Mouse (Mus musculus): Measurements from ENCODE around the gene Ywhae.
A peak's percentile ranks its signal among the peaks of the same experiment; 100 is the strongest.
"Not testable (repeated sequence)": the region's sequence is repeated elsewhere in the genome, so short reads cannot be mapped to it uniquely, and the experiment has no call there.

Ywhae gene

GRCm38 (mm10) chr11:75732434-75733226 lies at the start of gene Ywhae:
Ywhae (plus strand) TSS chr11:75732869.
- peak; percentile 98 for DNase-seq (ENCODE audit: low read depth, low spot score)

DNA sequence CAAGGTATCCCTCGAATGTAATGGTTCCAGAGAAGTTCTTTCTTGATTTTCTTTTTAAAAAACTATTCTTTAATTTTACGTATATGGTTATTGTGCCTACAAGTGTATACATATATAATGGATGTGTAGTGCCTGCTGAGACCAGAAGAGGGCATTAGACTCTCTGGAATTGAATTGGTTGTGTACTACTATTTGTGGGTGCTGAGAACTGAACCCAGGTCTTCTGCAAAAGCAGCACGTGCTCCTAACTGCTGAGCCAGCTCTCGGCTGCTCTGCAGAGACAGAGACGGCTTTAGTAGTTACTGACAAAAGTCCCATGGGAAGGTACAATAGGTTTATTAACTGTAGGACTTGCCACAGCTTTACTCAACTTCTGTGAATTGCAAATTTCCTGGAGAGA lies 48.2 kb upstream of the Ywhae start:
- DNase-seq (ENCODE audit: low read depth, low spot score), result peak; percentile 36

GRCm38 (mm10) chr11:75684956-75685355 lies 47.7 kb upstream of the Ywhae start:
- DNase-seq (ENCODE audit: low read depth, low spot score), result no peak

DNA sequence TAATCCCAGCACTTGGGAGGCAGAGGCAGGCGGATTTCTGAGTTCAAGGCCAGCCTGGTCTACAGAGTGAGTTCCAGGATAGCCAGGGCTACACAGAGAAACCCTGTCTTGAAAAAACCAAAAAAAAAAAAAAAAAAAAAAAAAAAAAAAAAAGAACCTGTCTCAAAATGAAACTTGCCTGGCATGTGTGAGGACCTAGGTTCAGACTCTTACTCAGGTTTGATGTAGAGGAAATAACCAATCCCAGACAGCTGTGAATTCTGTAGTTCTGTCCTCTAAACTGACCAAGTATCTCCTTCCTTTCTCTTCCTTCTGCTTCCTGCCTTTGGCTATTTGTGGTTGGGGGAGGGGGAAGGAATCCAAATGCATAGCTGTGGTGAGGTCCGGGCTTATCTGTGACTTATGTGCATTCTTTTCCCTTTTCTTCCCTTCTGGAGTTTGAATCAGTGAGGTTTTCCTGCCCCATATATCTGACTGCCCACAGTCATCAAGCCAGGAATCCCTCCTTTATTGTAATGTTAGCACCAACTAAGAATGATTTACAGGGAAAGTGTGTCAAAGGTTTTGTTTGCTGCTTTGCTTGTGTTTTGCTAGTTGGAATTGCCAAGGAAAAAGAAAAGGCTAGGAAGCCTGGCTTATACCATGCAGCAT lies 45.2 kb upstream of the Ywhae start:
- DNase-seq (ENCODE audit: low read depth, low spot score), result no peak

DNA sequence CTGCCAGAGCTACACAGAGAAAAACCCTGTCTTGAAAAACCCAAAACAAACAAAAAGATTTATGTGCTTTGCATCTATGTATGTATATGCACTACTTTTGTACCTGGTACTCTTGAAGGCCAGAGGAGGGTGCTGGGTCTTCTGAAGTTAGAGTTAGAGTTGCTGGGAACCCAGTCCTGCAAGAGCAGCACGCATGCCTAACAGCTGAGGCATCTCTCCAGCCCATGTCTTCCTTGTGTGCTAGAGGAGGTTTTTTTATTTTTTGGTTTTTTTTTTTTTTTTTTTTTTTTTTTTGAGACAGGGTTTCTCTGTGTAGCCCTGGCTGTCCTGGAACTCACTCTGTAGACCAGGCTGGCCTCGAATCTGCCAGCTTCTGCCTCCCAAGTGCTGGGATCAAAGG lies 44.5 kb upstream of the Ywhae start:
- DNase-seq (ENCODE audit: low read depth, low spot score), result no peak

DNA sequence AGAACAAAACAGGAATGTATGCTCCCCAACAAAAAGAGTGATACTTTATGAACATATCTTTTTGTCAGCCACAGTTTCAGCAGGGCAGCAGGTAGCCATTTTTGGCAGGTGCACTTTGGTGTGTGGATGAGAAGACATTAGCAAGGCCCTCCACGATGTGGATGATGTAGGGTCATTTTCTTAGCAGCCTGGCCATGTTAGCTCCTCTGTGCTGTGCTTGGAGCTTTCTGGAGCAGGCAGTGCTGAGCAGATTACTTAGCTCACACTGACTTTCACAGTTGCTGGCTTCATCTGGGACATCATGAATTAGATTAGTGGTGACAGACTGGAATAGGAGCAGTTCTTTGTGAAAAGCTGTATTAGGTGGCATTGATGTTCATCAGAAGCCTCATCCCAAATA lies 42.7 kb upstream of the Ywhae start:
- DNase-seq (ENCODE audit: low read depth, low spot score), result no peak

DNA sequence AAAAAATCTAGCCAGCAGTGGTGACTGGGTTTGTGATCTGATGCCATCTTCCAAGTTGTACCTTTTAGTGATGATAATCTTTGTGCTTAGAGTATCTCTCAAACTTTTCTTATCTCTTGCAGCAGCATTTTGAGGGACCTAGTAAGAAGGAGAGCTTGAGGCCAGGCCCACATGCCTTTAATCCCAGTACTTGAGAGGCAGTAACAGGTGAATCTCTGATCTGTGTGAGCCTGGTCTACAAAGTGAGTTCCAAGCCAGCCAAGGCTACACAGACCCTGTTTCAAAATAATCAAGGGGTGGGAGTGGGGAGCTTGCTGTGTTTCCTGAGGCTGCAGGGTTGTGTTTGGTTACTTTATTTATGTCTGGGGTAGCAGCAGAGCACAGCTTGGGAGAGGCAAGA lies 41.6 kb upstream of the Ywhae start:
- DNase-seq (ENCODE audit: low read depth, low spot score), result no peak

GRCm38 (mm10) chr11:75693570-75693969 lies 39.1 kb upstream of the Ywhae start:
- no peak for DNase-seq (ENCODE audit: low read depth, low spot score)

GRCm38 (mm10) chr11:75697464-75697863 lies 35.2 kb upstream of the Ywhae start:
- not testable (repeated sequence) for DNase-seq (ENCODE audit: low read depth, low spot score)

GRCm38 (mm10) chr11:75700557-75700956 lies 32.1 kb upstream of the Ywhae start:
- DNase-seq (ENCODE audit: low read depth, low spot score), result no peak

- no peak for DNase-seq (ENCODE audit: low read depth, low spot score)
Observed at GRCm38 (mm10) chr11:75702761-75703160, 29.9 kb upstream of the Ywhae start.

DNA sequence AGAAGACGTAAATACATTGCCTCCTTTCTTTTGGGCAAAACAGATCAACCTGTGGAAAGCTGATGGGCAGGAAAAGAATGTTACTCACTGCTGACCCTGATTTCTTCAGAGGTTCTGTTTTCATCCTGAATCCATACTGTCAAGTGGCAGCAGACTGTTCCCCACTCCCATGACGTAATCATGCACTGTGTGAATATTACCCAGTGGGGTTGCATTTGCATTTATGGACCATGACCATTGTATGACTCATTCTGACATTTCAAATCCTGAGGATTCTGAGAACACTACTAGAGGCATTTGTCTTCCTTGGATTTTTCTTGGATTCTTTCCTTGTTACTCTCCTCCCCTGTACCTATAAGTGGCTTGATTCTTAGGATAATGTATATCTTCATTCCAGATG lies 28.9 kb upstream of the Ywhae start:
- DNase-seq (ENCODE audit: low read depth, low spot score), result no peak

DNA sequence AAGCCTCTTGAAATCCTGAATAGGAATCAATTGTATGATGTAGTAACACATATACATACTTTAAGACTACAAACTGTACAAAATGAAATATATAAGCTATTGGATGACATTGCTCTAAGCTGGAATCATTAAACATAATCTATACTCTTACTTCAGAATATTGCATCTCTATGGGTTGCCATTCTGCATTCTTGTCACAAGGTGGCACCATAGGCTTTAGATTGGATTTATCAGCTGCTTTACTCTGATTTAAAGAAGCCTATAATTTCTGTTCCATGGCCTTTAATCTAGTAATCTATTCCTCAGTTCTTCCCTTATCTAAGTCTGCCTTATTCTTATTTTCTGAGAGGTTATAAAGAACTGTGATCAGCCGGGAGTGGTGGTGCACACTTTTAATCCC lies 18.7 kb upstream of the Ywhae start:
- peak; percentile 63 for DNase-seq (ENCODE audit: low read depth, low spot score)

DNA sequence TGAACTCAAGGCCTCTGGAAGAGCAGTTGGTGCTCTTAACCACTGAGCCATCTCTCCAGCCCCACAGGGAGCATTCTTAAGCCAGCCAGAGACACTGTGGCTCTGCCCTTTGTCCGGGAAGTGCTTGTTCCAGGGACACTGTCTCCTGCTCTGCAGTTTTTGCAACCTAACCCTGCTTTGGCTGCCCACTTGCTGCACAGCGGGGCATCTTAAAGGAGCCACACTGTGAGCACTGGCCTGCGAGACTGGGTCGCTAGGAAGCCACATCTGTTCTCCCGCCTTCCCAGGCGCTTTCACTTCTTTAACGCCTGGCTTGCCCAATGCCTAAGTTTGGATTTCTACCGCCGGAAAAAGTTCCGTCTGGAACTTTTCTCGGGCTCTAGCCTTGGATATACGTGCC lies 17.1 kb upstream of the Ywhae start:
- DNase-seq (ENCODE audit: low read depth, low spot score), result peak; percentile 56

DNA sequence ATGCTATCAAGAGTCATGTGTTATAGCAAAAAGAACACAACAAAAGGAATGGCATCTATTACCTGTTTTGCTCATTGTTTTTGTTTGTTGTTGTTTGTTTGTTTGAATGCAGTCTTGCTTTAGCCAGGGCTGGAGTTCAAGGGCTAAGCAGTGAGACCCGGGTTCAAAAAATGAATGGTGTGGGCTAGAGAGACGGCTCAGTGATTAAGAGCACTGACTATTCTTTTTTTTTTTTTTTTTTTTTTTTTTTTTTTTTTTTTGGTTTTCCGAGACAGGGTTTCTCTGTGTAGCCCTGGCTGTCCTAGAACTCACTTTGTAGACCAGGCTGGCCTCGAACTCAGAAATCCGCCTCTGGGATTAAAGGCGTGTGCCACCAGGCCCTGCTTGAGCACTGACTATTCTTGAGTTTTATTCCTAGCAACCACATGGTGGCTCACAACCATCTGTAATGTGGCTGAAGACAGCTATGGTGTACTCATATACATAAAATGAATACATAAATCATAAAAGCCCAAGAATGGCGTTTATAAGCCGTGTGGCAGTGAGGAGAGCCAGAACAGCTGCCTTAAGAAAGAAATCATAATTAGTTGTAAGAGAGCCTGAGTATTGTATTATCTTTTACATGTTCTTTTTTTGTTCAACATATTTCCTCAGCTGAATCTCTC lies 15.9 kb upstream of the Ywhae start:
- no peak for DNase-seq (ENCODE audit: low read depth, low spot score)

GRCm38 (mm10) chr11:75722339-75722738 lies 10.3 kb upstream of the Ywhae start:
- DNase-seq (ENCODE audit: low read depth, low spot score), result no peak

- DNase-seq (ENCODE audit: low read depth, low spot score), result no peak
Observed at GRCm38 (mm10) chr11:75727168-75727567, 5.5 kb upstream of the Ywhae start.

DNA sequence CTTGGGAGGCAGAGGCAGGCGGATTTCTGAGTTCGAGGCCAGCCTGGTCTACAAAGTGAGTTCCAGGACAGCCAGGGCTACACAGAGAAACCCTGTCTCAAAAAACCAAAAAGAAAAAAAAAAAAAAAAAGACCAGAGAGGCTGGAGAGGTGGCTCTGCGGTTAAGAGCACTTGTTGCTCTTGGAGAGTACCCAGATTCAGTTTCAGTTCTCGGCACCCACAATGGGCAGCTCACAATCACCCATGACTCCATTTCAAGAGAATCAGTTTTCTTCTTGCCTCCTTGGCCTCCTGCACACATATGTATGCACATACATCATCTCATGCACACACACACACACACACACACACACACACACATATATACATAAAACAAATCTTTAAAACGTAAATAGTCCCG lies 5.0 kb upstream of the Ywhae start:
- DNase-seq (ENCODE audit: low read depth, low spot score), result not testable (repeated sequence)

DNA sequence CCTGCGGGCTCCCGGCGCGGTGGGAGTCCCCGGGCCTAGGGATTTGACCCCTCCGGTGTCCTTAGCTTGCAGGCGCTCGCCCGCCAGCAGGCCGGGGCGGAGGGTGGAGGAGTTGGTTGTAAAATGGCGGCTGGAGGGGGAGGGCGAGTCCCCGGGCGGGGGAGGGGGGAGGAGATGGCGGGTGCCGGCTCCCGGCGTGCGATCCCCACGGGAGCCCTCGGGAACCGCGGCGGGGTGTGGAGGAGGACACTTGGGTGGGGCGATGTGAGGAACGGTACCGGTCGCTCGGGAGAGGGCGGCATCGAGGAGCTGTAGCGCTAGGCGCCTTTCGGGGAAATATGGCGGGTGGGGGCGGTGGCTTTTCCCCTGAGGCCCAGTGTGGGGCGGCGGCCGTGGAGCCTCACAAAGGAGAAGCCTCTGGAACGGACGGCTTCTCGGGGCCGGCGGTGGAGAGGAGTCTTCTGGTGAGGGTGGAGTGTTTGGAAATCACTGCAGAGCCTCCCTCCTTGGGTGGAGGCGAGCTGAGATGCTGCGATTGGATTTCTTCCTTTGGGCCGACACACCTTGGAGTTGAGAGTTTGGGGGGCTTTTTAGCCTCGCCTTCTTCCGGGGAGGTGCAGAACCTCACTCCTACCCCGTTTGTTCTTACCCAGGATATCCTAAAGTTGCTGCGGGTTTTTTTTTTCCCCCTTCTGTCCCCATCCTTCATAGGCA lies 715 bp downstream of the Ywhae start:
- peak; percentile 65 for DNase-seq (ENCODE audit: low read depth, low spot score)

- DNase-seq (ENCODE audit: low read depth, low spot score), result no peak
Observed at GRCm38 (mm10) chr11:75735462-75736252, 3.0 kb downstream of the Ywhae start.

DNA sequence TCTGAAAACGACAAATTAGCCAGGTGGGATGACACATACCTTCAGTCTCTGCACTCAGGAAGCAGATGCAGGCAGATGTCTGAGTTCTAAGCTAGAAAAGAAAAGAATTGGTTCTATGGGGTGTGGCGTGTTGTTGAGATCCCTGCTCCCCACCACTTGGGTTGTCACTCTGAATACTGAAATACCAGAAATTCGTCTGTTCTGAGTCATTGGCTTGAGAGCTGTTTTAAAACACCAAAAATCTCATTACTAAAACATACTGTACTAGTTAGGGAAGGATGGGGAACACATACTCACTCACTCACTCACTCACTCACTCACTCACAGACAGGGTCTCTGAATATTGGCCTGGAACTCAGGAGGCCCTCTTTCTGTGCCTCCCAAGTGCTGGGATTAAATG lies 4.3 kb downstream of the Ywhae start:
- DNase-seq (ENCODE audit: low read depth, low spot score), result no peak

Measured in ZHBTc4 (cell line).